Mouse (Mus musculus): ENCODE data around the gene Spire2.

Gene Spire2

GRCm38 (mm10) chr8:123415967-123416943 is 83.7 kb downstream of the Spire2 start:
- in situ Hi-C loops (cut with MboI, MseI), result no loop called here

- in situ Hi-C loops (cut with MboI, MseI), result no loop called here
These were observed 84.5 kb downstream of the Spire2 start for GRCm38 (mm10) chr8:123416944-123417555.
